Mouse (Mus musculus) CH12F3 (cell line): ENCODE results near the gene Clic4.
"Not testable (repeated sequence)": the region's sequence is repeated elsewhere in the genome, so short reads cannot be mapped to it uniquely, and the experiment has no call there.

Experiments used
- in situ Hi-C: fragments of 300-500 bp; cut with MboI; formaldehyde crosslinking; loops from 2 replicates; pipeline ENCODE4 v1.14.3; 2020; ENCODE audit warnings: low sequenced_read_pairs

Clic4 gene

GRCm38 (mm10) chr4:135201771-135202170 is 70.8 kb downstream of the Clic4 start:
- in situ Hi-C loops, result no loop called here

GRCm38 (mm10) chr4:135197857-135198256 is 74.8 kb downstream of the Clic4 start:
- in situ Hi-C loops, result no loop called here

GRCm38 (mm10) chr4:135192841-135193240 is 79.8 kb downstream of the Clic4 start:
- in situ Hi-C loops, result no loop called here

- in situ Hi-C loops, result no loop called here
Observed at GRCm38 (mm10) chr4:135191604-135192003, 81.0 kb downstream of the Clic4 start.

GRCm38 (mm10) chr4:135191185-135191584 is 81.4 kb downstream of the Clic4 start:
- in situ Hi-C loops, result no loop called here

GRCm38 (mm10) chr4:135190364-135190763 is 82.2 kb downstream of the Clic4 start:
- in situ Hi-C loops, result no loop called here

GRCm38 (mm10) chr4:135189452-135190008 is 83.1 kb downstream of the Clic4 start:
- in situ Hi-C loops, result no loop called here

GRCm38 (mm10) chr4:135184277-135184676 is 88.3 kb downstream of the Clic4 start:
- in situ Hi-C loops, result not testable (repeated sequence)

GRCm38 (mm10) chr4:135181819-135182218 is 90.8 kb downstream of the Clic4 start:
- in situ Hi-C loops, result no loop called here

GRCm38 (mm10) chr4:135179077-135179481 is 93.5 kb downstream of the Clic4 start:
- in situ Hi-C loops, result no loop called here

- in situ Hi-C loops, result no loop called here
Observed at GRCm38 (mm10) chr4:135177568-135177967, 95.0 kb downstream of the Clic4 start.

- in situ Hi-C loops, result no loop called here
Observed at GRCm38 (mm10) chr4:135175406-135176120, 97.1 kb downstream of the Clic4 start.

- in situ Hi-C loops, result no loop called here
Observed at GRCm38 (mm10) chr4:135171304-135171875, 101.2 kb downstream of the Clic4 start.

GRCm38 (mm10) chr4:135169501-135169900 is 103.1 kb downstream of the Clic4 start:
- in situ Hi-C loops, result no loop called here

GRCm38 (mm10) chr4:135169096-135169495 is 103.5 kb downstream of the Clic4 start:
- in situ Hi-C loops, result no loop called here

- in situ Hi-C loops, result no loop called here
Observed at GRCm38 (mm10) chr4:135167816-135168527, 104.6 kb downstream of the Clic4 start.

- in situ Hi-C loops, result no loop called here
Observed at GRCm38 (mm10) chr4:135166413-135167225, 106.0 kb downstream of the Clic4 start.

GRCm38 (mm10) chr4:135165761-135166160 is 106.9 kb downstream of the Clic4 start:
- in situ Hi-C loops, result no loop called here
